Mouse (Mus musculus) skeletal muscle tissue, adult 2 months (tissue): ENCODE data around the gene Defb38.

Experiments
- DNase-seq: peaks from one replicate; pipeline ENCODE4 v3.0.0-alpha.2; 2012; ENCODE audit warnings: low read depth, low spot score

The Defb38 gene

DNA sequence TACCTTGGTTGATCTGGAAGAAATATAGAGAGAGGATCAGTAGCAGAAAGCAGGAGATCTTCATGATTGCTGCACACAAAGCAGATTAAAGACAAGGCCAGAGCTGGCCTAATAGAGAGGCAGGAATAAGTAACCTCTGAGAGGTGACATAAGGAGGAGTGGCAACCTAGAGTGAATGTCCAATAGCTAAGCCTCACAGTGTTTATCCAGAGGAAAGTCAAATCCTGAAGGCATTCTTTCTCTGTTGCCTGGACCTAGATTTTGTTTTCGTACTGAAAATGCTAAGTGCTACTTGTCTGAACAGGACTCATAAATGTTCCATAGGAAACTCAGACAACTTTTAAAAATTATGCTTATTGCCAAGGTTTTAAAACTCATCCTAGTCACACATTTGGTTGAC lies at the start of gene Defb38:
Defb38 (minus strand) TSS at position 101 of the 400 bp plus-strand sequence.
- no peak for DNase-seq

GRCm38 (mm10) chr8:19066013-19066412 lies 39.6 kb upstream of the Defb38 start:
- DNase-seq, result no peak

- no peak for DNase-seq
Observed at GRCm38 (mm10) chr8:19064710-19065109, 38.3 kb upstream of the Defb38 start, which contains the start of gene Defb39. TSS of gene Defb39 (minus strand) at chr8:19064810.

- no peak for DNase-seq
Observed at GRCm38 (mm10) chr8:19062891-19063290, 36.5 kb upstream of the Defb38 start.

DNA sequence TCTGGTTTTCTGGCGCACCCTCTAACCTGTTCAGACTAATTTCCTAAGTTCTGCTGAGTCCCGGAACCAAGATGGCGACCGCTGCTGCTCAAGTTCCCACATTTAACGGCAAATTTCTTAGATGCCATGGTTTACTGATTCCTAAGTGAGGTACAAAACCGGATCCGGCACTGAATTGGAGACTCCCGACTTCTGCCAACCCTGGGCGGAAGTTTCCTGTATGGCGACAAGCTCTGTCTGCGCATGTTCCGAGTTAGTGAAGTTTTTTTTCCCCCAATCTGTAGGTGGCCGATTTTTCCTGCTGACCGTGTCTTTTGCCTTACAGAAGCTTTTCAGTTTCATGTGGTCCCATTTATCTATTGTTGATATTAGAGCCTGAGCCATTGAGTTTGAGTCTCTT lies 18.9 kb upstream of the Defb38 start:
- no peak for DNase-seq
